Mouse (Mus musculus): ENCODE data around the gene Tex2.
"Not testable (repeated sequence)": the region's sequence is repeated elsewhere in the genome, so short reads cannot be mapped to it uniquely, and the experiment has no call there.

The Tex2 gene

GRCm38 (mm10) chr11:106612961-106613637, at the start of gene Tex2:
Gene Tex2, minus strand, starts transcription at chr11:106613423.
- in situ Hi-C loops (cut with MboI; ENCODE audit: low pct_unique_long_range_greater_than_20kb in 1 of 2, low sequenced_read_pairs in 2 of 2, unreplicated experiment in 1 of 2) = no loop called here

GRCm38 (mm10) chr11:106662634-106663407, 49.6 kb upstream of the Tex2 start:
- in situ Hi-C loops (cut with MboI; ENCODE audit: low pct_unique_long_range_greater_than_20kb in 1 of 2, low sequenced_read_pairs in 2 of 2, unreplicated experiment in 1 of 2) = no loop called here

GRCm38 (mm10) chr11:106660453-106661081, 47.3 kb upstream of the Tex2 start:
- in situ Hi-C loops (cut with MboI; ENCODE audit: low pct_unique_long_range_greater_than_20kb in 1 of 2, low sequenced_read_pairs in 2 of 2, unreplicated experiment in 1 of 2) = no loop called here

GRCm38 (mm10) chr11:106659598-106660295, 46.5 kb upstream of the Tex2 start:
- in situ Hi-C loops (cut with MboI; ENCODE audit: low pct_unique_long_range_greater_than_20kb in 1 of 2, low sequenced_read_pairs in 2 of 2, unreplicated experiment in 1 of 2) = no loop called here

GRCm38 (mm10) chr11:106658051-106658880, 45.0 kb upstream of the Tex2 start:
- in situ Hi-C loops (cut with MboI; ENCODE audit: low pct_unique_long_range_greater_than_20kb in 1 of 2, low sequenced_read_pairs in 2 of 2, unreplicated experiment in 1 of 2) = no loop called here

GRCm38 (mm10) chr11:106656896-106657498, 43.8 kb upstream of the Tex2 start:
- in situ Hi-C loops (cut with MboI; ENCODE audit: low pct_unique_long_range_greater_than_20kb in 1 of 2, low sequenced_read_pairs in 2 of 2, unreplicated experiment in 1 of 2) = not testable (repeated sequence)

- in situ Hi-C loops (cut with MboI; ENCODE audit: low pct_unique_long_range_greater_than_20kb in 1 of 2, low sequenced_read_pairs in 2 of 2, unreplicated experiment in 1 of 2) = loop anchor here (5.0 to 25.0 kb wide), 3 partner anchors 94 to 314 kb away; no protein-coding TSS in a partner anchor
These were observed 35.1 kb upstream of the Tex2 start for GRCm38 (mm10) chr11:106648347-106648746.

- in situ Hi-C loops (cut with MboI; ENCODE audit: low pct_unique_long_range_greater_than_20kb in 1 of 2, low sequenced_read_pairs in 2 of 2, unreplicated experiment in 1 of 2) = loop anchor here in 1 of 2 experiments (25.0 kb wide), 2 partner anchors 231 to 319 kb away; no protein-coding TSS in a partner anchor
These were observed 29.9 kb upstream of the Tex2 start for GRCm38 (mm10) chr11:106642966-106643637.

- in situ Hi-C loops (cut with MboI; ENCODE audit: low pct_unique_long_range_greater_than_20kb in 1 of 2, low sequenced_read_pairs in 2 of 2, unreplicated experiment in 1 of 2) = loop anchor here in 1 of 2 experiments (25.0 kb wide), 2 partner anchors 229 to 321 kb away; no protein-coding TSS in a partner anchor
These were observed 28.4 kb upstream of the Tex2 start for GRCm38 (mm10) chr11:106641580-106641979.

- in situ Hi-C loops (cut with MboI; ENCODE audit: low pct_unique_long_range_greater_than_20kb in 1 of 2, low sequenced_read_pairs in 2 of 2, unreplicated experiment in 1 of 2) = loop anchor here in 1 of 2 experiments (25.0 kb wide), 2 partner anchors 228 to 322 kb away; no protein-coding TSS in a partner anchor
These were observed 26.8 kb upstream of the Tex2 start for GRCm38 (mm10) chr11:106640059-106640458.

- in situ Hi-C loops (cut with MboI; ENCODE audit: low pct_unique_long_range_greater_than_20kb in 1 of 2, low sequenced_read_pairs in 2 of 2, unreplicated experiment in 1 of 2) = loop anchor here in 1 of 2 experiments (25.0 kb wide), 2 partner anchors 227 to 323 kb away; no protein-coding TSS in a partner anchor
These were observed 26.1 kb upstream of the Tex2 start for GRCm38 (mm10) chr11:106639356-106639692.

GRCm38 (mm10) chr11:106638551-106639355, 25.5 kb upstream of the Tex2 start:
- in situ Hi-C loops (cut with MboI; ENCODE audit: low pct_unique_long_range_greater_than_20kb in 1 of 2, low sequenced_read_pairs in 2 of 2, unreplicated experiment in 1 of 2) = loop anchor here in 1 of 2 experiments (25.0 kb wide), 2 partner anchors 226 to 324 kb away; no protein-coding TSS in a partner anchor

GRCm38 (mm10) chr11:106637754-106638153, 24.5 kb upstream of the Tex2 start:
- in situ Hi-C loops (cut with MboI; ENCODE audit: low pct_unique_long_range_greater_than_20kb in 1 of 2, low sequenced_read_pairs in 2 of 2, unreplicated experiment in 1 of 2) = loop anchor here in 1 of 2 experiments (25.0 kb wide), 2 partner anchors 225 to 325 kb away; no protein-coding TSS in a partner anchor

- in situ Hi-C loops (cut with MboI; ENCODE audit: low pct_unique_long_range_greater_than_20kb in 1 of 2, low sequenced_read_pairs in 2 of 2, unreplicated experiment in 1 of 2) = loop anchor here in 1 of 2 experiments (25.0 kb wide), 2 partner anchors 224 to 326 kb away; no protein-coding TSS in a partner anchor
These were observed 22.7 kb upstream of the Tex2 start for GRCm38 (mm10) chr11:106635946-106636345.

GRCm38 (mm10) chr11:106634175-106634574, 21.0 kb upstream of the Tex2 start:
- in situ Hi-C loops (cut with MboI; ENCODE audit: low pct_unique_long_range_greater_than_20kb in 1 of 2, low sequenced_read_pairs in 2 of 2, unreplicated experiment in 1 of 2) = loop anchor here in 1 of 2 experiments (25.0 kb wide), 2 partner anchors 222 to 328 kb away; no protein-coding TSS in a partner anchor

- in situ Hi-C loops (cut with MboI; ENCODE audit: low pct_unique_long_range_greater_than_20kb in 1 of 2, low sequenced_read_pairs in 2 of 2, unreplicated experiment in 1 of 2) = loop anchor here in 1 of 2 experiments (25.0 kb wide), 2 partner anchors 221 to 329 kb away; no protein-coding TSS in a partner anchor
These were observed 20.2 kb upstream of the Tex2 start for GRCm38 (mm10) chr11:106633456-106633855.
